Mouse (Mus musculus): Measurements from ENCODE around the gene Efna2. TPM values are rescaled to one million over a fixed set of nuclear protein-coding genes. Genes with fewer than 3 reads are reported as not detected.
A peak's percentile ranks its signal among the peaks of the same experiment; 100 is the strongest.

Efna2 gene
- total and polyA plus RNA-seq, 2 experiments from 2014 or later: 51.1 to 52.1 TPM

DNA sequence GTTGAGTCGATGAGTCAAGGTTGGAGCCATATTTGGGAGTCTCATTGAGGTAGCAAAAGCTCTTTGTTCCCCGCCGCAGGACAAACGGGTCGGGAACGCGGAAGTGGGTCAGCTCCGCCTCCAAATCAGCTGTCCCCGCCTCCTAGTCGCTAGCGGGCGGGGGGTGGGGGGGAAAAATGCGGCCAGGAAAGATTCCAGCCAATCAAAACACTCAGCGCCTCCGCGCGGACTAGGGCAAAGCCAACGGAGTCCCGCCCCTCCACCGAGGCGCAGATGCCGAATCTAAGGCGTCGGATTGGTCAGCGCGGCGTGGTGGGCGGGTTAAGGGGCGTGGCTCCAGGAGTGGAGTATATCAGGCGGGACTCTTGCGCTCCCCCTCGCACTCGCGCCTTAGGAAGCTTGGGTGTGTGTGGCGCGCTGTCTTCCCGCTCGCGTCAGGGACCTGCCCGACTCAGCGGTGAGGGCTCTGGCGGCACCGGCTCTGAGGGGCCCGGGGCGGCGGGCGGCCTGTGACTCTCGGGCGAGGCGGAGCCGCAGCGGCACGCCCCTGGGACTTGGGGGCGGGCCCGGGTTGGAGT lies 11.7 kb upstream of the Efna2 start:
- H3K4me1 ChIP-seq (ENCODE audit: insufficient read depth, low read length): peaks cover 7% of the 10 kb centered on the region; the same call in 1 of the 2 replicates
- no peak for TF ChIP-seq CTCF (IDR thresholded peaks at IDR 0.05)
- H3K27ac ChIP-seq (ENCODE audit: low read depth, low read length): peak overlapping the region; percentile 100
- peak overlapping the region; percentile 91 for H3K4me3 ChIP-seq (ENCODE audit: low read depth, low read length)
- peak overlapping the region; percentile 100 for H3K9ac ChIP-seq (replicated peaks; ENCODE audit: low read length, poor library complexity, severe bottlenecking)
- ATAC-seq (ENCODE audit: low FRiP score): peak; percentile 91
- peak; percentile 100 for DNase-seq (ENCODE audit: low spot score)
- no peaks in the 10 kb centered on the region for H3K9me3 ChIP-seq (ENCODE audit: low read length)
- peaks cover 18% of the 10 kb centered on the region for H3K36me3 ChIP-seq (ENCODE audit: insufficient read depth, low read length)
- no peaks in the 10 kb centered on the region for H3K27me3 ChIP-seq (ENCODE audit: insufficient read depth, low read length)
- H3K4me2 ChIP-seq (ENCODE audit: low read depth, low read length, poor library complexity, severe bottlenecking): peak overlapping the region; percentile 77
- WGBS: 1% methylated on average over 54 of the region's 55 CpGs

GRCm38 (mm10) chr10:80168038-80168661 lies 11.1 kb upstream of the Efna2 start:
- TF ChIP-seq CTCF (IDR thresholded peaks at IDR 0.05): no peak
- peak; percentile 60 for ATAC-seq (ENCODE audit: low FRiP score)
- peak; percentile 94 for DNase-seq (ENCODE audit: low spot score)

DNA sequence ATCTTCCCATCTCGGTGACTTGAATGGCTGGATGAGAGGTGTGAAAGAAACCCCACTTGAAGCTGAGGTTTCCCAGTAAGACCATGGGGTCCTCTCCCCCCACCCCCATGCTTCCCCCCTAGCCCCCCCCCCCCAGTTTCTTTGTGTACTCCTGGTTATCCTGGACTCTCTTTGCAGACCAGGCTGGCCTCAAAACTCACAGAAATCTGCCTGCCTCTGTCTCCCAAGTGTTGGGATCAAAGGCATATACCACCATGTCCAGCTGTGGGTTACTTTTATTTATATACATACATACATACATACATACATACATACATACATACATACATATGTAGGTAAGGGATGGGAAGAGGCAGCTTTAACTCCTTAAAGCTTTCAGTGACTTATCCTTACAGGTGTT lies 10.2 kb upstream of the Efna2 start:
- no peaks in the 10 kb centered on the region for H3K27me3 ChIP-seq (ENCODE audit: insufficient read depth, low read length)
- TF ChIP-seq CTCF (IDR thresholded peaks at IDR 0.05): no peak
- peak overlapping the region; percentile 91; the same call in 1 of the 2 replicates for H3K4me3 ChIP-seq (ENCODE audit: low read depth, low read length)
- 33% methylated on average over 1 of the region's 1 CpGs for whole genome bisulfite sequencing
- DNase-seq (ENCODE audit: low spot score): no peak
- peaks cover 18% of the 10 kb centered on the region for H3K36me3 ChIP-seq (ENCODE audit: insufficient read depth, low read length)
- H3K4me1 ChIP-seq (ENCODE audit: insufficient read depth, low read length): peaks cover 11% of the 10 kb centered on the region; the same call in 1 of the 2 replicates
- H3K4me2 ChIP-seq (ENCODE audit: low read depth, low read length, poor library complexity, severe bottlenecking): peak overlapping the region; percentile 77
- H3K9ac ChIP-seq (replicated peaks; ENCODE audit: low read length, poor library complexity, severe bottlenecking): peak overlapping the region; percentile 100; the same call in 1 of the 2 replicates
- H3K27ac ChIP-seq (ENCODE audit: low read depth, low read length): peak overlapping the region; percentile 100; the same call in 1 of the 2 replicates
- no peak for ATAC-seq (ENCODE audit: low FRiP score)
- no peaks in the 10 kb centered on the region for H3K9me3 ChIP-seq (ENCODE audit: low read length)

More at GRCm38 (mm10) chr10:80168038-80168661, 11.1 kb upstream of the Efna2 start:
- Histone ChIP-seq H3K36me3 (ENCODE audit: insufficient read depth, low read length) (peaks cover 18% of the 10 kb centered on the region), H3K27me3 (ENCODE audit: insufficient read depth, low read length) (no peaks in the 10 kb centered on the region), H3K4me2 (ENCODE audit: low read depth, low read length, poor library complexity, severe bottlenecking) (peak overlapping the region; percentile 77), H3K27ac (ENCODE audit: low read depth, low read length) (peak overlapping the region; percentile 100), H3K9ac (replicated peaks; ENCODE audit: low read length, poor library complexity, severe bottlenecking) (peak overlapping the region; percentile 100), H3K4me3 (ENCODE audit: low read depth, low read length) (peak overlapping the region; percentile 91), H3K9me3 (ENCODE audit: low read length) (no peaks in the 10 kb centered on the region), H3K4me1 (ENCODE audit: insufficient read depth, low read length) (peaks cover 7% of the 10 kb centered on the region; the same call in 1 of the 2 replicates)
- under 1% methylated on average over 40 of the region's 48 CpGs for WGBS

- no peak for TF ChIP-seq CTCF (IDR thresholded peaks at IDR 0.05)
- Histone ChIP-seq H3K9me3 (ENCODE audit: low read length) (no peaks in the 10 kb centered on the region), H3K4me3 (ENCODE audit: low read depth, low read length) (no peak overlapping the region), H3K36me3 (ENCODE audit: insufficient read depth, low read length) (peaks cover 18% of the 10 kb centered on the region), H3K4me2 (ENCODE audit: low read depth, low read length, poor library complexity, severe bottlenecking) (no peak overlapping the region), H3K27ac (ENCODE audit: low read depth, low read length) (no peak overlapping the region), H3K27me3 (ENCODE audit: insufficient read depth, low read length) (no peaks in the 10 kb centered on the region), H3K4me1 (ENCODE audit: insufficient read depth, low read length) (peaks cover 11% of the 10 kb centered on the region; the same call in 1 of the 2 replicates), H3K9ac (replicated peaks; ENCODE audit: low read length, poor library complexity, severe bottlenecking) (no peak overlapping the region)
- WGBS: 95% methylated on average over 7 of the region's 7 CpGs
- DNase-seq (ENCODE audit: low spot score) (no peak), ATAC-seq (ENCODE audit: low FRiP score) (no peak)
These were observed 9.6 kb upstream of the Efna2 start for GRCm38 (mm10) chr10:80169651-80170050.

GRCm38 (mm10) chr10:80170052-80170451 lies 9.2 kb upstream of the Efna2 start:
- DNase-seq (ENCODE audit: low spot score) (no peak), ATAC-seq (ENCODE audit: low FRiP score) (no peak)
- Histone ChIP-seq H3K36me3 (ENCODE audit: insufficient read depth, low read length) (peaks cover 18% of the 10 kb centered on the region), H3K9ac (replicated peaks; ENCODE audit: low read length, poor library complexity, severe bottlenecking) (no peak overlapping the region), H3K4me1 (ENCODE audit: insufficient read depth, low read length) (peaks cover 11% of the 10 kb centered on the region; the same call in 1 of the 2 replicates), H3K9me3 (ENCODE audit: low read length) (no peaks in the 10 kb centered on the region), H3K4me3 (ENCODE audit: low read depth, low read length) (no peak overlapping the region), H3K27me3 (ENCODE audit: insufficient read depth, low read length) (no peaks in the 10 kb centered on the region), H3K4me2 (ENCODE audit: low read depth, low read length, poor library complexity, severe bottlenecking) (no peak overlapping the region), H3K27ac (ENCODE audit: low read depth, low read length) (no peak overlapping the region)
- no peak for TF ChIP-seq CTCF (IDR thresholded peaks at IDR 0.05)
- 97% methylated on average over 16 of the region's 16 CpGs for WGBS

DNA sequence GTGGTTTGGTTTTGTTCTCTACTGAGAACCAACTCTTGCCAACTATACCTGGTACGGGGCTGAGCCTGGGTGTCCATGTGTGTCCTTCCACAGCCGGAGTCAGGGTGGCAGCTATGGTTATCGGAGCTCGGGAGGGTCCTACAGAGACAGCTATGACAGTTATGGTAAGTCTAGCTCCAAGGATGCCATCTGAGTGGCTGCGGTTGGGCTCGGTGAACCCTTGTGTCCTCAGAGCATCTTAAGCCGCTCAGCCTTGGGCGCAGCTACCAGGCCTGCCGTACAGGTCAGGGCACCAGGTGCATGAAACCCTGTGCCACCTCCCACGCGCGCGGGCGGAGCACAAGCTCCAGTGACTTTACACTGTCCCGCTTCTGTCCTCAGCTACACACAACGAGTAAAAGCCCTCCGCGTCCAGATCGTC lies 8.7 kb upstream of the Efna2 start:
- Histone ChIP-seq H3K27me3 (ENCODE audit: insufficient read depth, low read length) (no peaks in the 10 kb centered on the region), H3K27ac (ENCODE audit: low read depth, low read length) (no peak overlapping the region), H3K4me2 (ENCODE audit: low read depth, low read length, poor library complexity, severe bottlenecking) (no peak overlapping the region), H3K36me3 (ENCODE audit: insufficient read depth, low read length) (peaks cover 18% of the 10 kb centered on the region), H3K9ac (replicated peaks; ENCODE audit: low read length, poor library complexity, severe bottlenecking) (no peak overlapping the region), H3K4me3 (ENCODE audit: low read depth, low read length) (no peak overlapping the region), H3K9me3 (ENCODE audit: low read length) (no peaks in the 10 kb centered on the region), H3K4me1 (ENCODE audit: insufficient read depth, low read length) (peaks cover 9% of the 10 kb centered on the region; the same call in 1 of the 2 replicates)
- no peak for TF ChIP-seq CTCF (IDR thresholded peaks at IDR 0.05)
- 95% methylated on average over 19 of the region's 19 CpGs for WGBS
- ATAC-seq (ENCODE audit: low FRiP score) (no peak), DNase-seq (ENCODE audit: low spot score) (no peak)
